Mouse (Mus musculus) ES-Bruce4 (cell line): ENCODE data around the gene Erbin. TPM values are rescaled to one million over a fixed set of nuclear protein-coding genes. Genes with fewer than 3 reads are reported as not detected.

Experiments
- H3K27ac ChIP-seq: 2 replicates; pipeline ENCODE4 v1.5.1; 2012; ENCODE audit warnings: low read length, inconsistent platforms; ENCODE audit not compliant: insufficient read depth
- H3K27me3 ChIP-seq: 2 replicates; pipeline ENCODE4 v1.6.1; 2012; ENCODE audit warnings: mild to moderate bottlenecking, low read length, inconsistent platforms; ENCODE audit not compliant: control insufficient read depth, poor library complexity, insufficient read depth, severe bottlenecking
- H3K36me3 ChIP-seq: 2 replicates; pipeline ENCODE4 v1.6.1; 2012; ENCODE audit warnings: inconsistent platforms, mild to moderate bottlenecking, low read length, moderate library complexity; ENCODE audit not compliant: control insufficient read depth, poor library complexity, insufficient read depth, severe bottlenecking
- H3K4me1 ChIP-seq: one replicate; pipeline ENCODE4 v1.8.1; 2011; ENCODE audit warnings: low read length; ENCODE audit not compliant: control insufficient read depth, insufficient read depth
- H3K4me3 ChIP-seq: 2 replicates; pipeline ENCODE4 v1.5.1; 2011; ENCODE audit warnings: low read depth, mild to moderate bottlenecking, low read length
- H3K9ac ChIP-seq: 2 replicates; pipeline ENCODE4 v1.6.1; 2012; ENCODE audit warnings: low read depth, mild to moderate bottlenecking, inconsistent platforms; ENCODE audit not compliant: poor library complexity, severe bottlenecking
- H3K9me3 ChIP-seq: replicated peaks from 2 replicates; pipeline ENCODE4 v1.6.1; 2012; ENCODE audit warnings: mild to moderate bottlenecking, low read length, inconsistent platforms; ENCODE audit not compliant: control insufficient read depth, poor library complexity, insufficient read depth, severe bottlenecking
- CTCF ChIP-seq: IDR thresholded peaks from one replicate; pipeline ENCODE4 v1.8.1; 2011; ENCODE audit warnings: low read depth, low read length
- EP300 ChIP-seq: IDR thresholded peaks from 2 replicates; pipeline ENCODE4 v1.6.1; 2011; ENCODE audit warnings: low read depth, low read length; ENCODE audit not compliant: insufficient read depth
- POLR2A ChIP-seq: IDR thresholded peaks from one replicate; pipeline ENCODE4 v1.8.1; 2011; ENCODE audit warnings: low read length; ENCODE audit not compliant: insufficient read depth
- polyA plus RNA-seq: library from polyadenylated mRNA; stranded (reverse); fragments of >200 nt; gene quantifications from 2 replicates; pipeline ENCODE4 v1.2.4, GENCODE M21; 2011; ENCODE audit warnings: low read depth; ENCODE audit not compliant: missing spikeins, insufficient read depth, insufficient read length

Erbin gene
- polyA plus RNA-seq, 1 experiment: 28.1 TPM

DNA sequence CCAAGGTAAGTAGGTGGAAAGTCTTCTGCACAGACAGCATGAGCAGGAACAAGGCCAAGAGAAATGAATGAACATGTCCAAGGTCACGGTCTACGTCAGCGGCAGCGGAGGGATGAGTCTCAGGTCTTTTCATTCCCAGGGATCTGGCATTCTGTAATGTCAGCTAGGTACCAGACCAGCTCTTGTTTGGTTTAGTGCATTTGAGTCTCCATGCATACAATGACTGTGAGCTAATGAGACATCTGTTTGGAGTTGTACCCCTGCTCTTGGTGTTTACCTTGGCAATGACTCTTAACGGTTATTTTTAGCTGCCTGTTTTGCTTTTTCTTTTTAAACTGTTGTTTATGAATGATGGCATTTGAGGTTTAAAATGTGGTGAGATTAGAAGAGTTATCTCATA lies 39.5 kb upstream of the Erbin start:
- Histone ChIP-seq H3K9ac (no peak overlapping the region), H3K27me3 (no peaks in the 10 kb centered on the region), H3K9me3 (no peaks in the 10 kb centered on the region), H3K36me3 (no peaks in the 10 kb centered on the region), H3K4me3 (no peak overlapping the region), H3K4me1 (no peaks in the 10 kb centered on the region), H3K27ac (no peak overlapping the region)
- TF ChIP-seq POLR2A: no peak
- no peak for TF ChIP-seq CTCF
- TF ChIP-seq EP300: no peak

DNA sequence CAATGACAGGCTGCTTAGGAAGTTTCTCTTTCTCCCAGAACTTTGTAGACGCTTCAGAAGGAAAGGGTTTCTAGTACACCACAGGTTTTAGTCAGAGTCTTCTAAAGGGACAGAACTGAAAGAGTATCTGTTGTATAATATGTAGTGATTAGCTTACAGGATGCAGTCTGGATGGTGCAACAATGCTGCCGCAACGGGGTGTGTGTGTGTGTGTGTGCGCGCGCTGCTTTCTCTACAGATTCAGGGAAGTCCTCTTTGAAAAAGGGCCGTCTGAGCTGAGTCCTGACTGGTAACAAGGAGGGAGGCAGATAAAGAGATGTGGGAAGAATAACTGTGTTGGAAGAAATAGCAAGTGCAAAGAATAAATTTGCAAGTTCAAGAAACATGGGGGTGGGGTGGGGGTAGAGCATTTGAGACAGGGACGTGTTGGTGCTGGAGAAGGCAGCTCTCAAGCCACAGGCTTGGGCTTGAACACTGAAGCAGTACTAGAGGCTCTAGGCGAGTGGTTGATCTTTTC lies 38.4 kb upstream of the Erbin start:
- no peak overlapping the region for H3K4me3 ChIP-seq
- no peak overlapping the region for H3K27ac ChIP-seq
- H3K36me3 ChIP-seq: no peaks in the 10 kb centered on the region
- no peak for TF ChIP-seq POLR2A
- TF ChIP-seq EP300: no peak
- no peak for TF ChIP-seq CTCF
- H3K27me3 ChIP-seq: no peaks in the 10 kb centered on the region
- no peaks in the 10 kb centered on the region for H3K4me1 ChIP-seq
- no peaks in the 10 kb centered on the region; the same call in 1 of the 2 replicates for H3K9me3 ChIP-seq
- no peak overlapping the region for H3K9ac ChIP-seq

- TF ChIP-seq POLR2A: no peak
- no peak for TF ChIP-seq CTCF
- TF ChIP-seq EP300: no peak
- Histone ChIP-seq H3K9ac (no peak overlapping the region), H3K4me1 (no peaks in the 10 kb centered on the region), H3K27me3 (no peaks in the 10 kb centered on the region), H3K4me3 (no peak overlapping the region), H3K9me3 (no peaks in the 10 kb centered on the region; the same call in 1 of the 2 replicates), H3K36me3 (no peaks in the 10 kb centered on the region), H3K27ac (no peak overlapping the region)
These were observed 37.0 kb upstream of the Erbin start for GRCm38 (mm10) chr13:103957175-103957940.

- H3K9me3 ChIP-seq: peaks cover 4% of the 10 kb centered on the region
- TF ChIP-seq CTCF (no peak), EP300 (no peak), POLR2A (no peak)
These were observed 35.3 kb upstream of the Erbin start for GRCm38 (mm10) chr13:103955652-103956051.

DNA sequence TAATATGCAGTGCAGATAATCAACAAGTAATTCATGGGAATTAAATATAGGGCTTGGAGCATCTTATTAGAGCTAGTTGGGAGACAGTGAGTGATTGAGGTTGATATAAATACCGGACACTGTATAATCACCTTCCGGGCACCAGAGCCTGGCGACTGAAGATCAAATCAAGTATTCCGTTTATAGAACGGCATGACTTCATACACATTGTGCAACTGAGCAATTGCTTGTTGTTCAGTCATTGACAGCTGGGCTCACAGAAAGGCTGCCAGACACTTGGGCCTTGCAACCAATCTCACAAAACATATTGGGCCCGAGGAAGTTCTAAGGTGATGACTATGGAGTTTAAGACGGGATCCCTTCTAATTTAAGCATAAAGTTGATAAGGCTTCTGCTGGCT lies 31.1 kb upstream of the Erbin start:
- no peaks in the 10 kb centered on the region for H3K4me1 ChIP-seq
- peaks cover 17% of the 10 kb centered on the region for H3K9me3 ChIP-seq
- no peak for TF ChIP-seq CTCF
- no peak for TF ChIP-seq EP300
- TF ChIP-seq POLR2A: no peak
- H3K4me3 ChIP-seq: no peak overlapping the region
- H3K9ac ChIP-seq: no peak overlapping the region
- no peak overlapping the region for H3K27ac ChIP-seq
- H3K27me3 ChIP-seq: no peaks in the 10 kb centered on the region
- no peaks in the 10 kb centered on the region for H3K36me3 ChIP-seq

More at GRCm38 (mm10) chr13:103955652-103956051, 35.3 kb upstream of the Erbin start:
- no peak overlapping the region for H3K27ac ChIP-seq
- H3K36me3 ChIP-seq: no peaks in the 10 kb centered on the region
- H3K4me1 ChIP-seq: no peaks in the 10 kb centered on the region
- H3K9ac ChIP-seq: no peak overlapping the region
- no peaks in the 10 kb centered on the region for H3K27me3 ChIP-seq
- no peak overlapping the region for H3K4me3 ChIP-seq

DNA sequence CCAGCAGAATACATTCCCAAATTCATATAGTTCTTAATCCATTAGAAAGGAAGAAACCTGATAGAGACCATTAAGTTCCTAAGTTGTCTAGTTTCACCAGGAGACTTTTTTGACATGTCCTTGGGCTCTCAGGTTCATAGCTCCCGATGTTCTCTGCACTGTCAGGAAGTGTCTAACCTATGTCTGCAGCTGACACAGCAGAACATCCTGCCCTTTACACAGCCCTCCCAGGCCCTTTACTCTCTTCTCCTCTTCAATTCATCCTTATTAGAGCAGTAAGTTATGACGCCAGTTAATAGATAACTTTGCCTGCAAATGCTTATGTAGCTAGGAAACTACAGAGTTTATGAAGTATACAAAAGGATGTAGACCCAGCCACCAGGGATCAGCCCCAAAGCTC lies 20.5 kb upstream of the Erbin start:
- no peaks in the 10 kb centered on the region for H3K27me3 ChIP-seq
- H3K4me1 ChIP-seq: no peaks in the 10 kb centered on the region

More for the DNA sequence above, 20.5 kb upstream of the Erbin start:
- Histone ChIP-seq H3K9me3 (peaks cover 9% of the 10 kb centered on the region), H3K27ac (no peak overlapping the region), H3K4me3 (no peak overlapping the region), H3K9ac (no peak overlapping the region), H3K36me3 (no peaks in the 10 kb centered on the region)
- no peak for TF ChIP-seq POLR2A
- no peak for TF ChIP-seq EP300
- TF ChIP-seq CTCF: no peak
